Mouse (Mus musculus) olfactory bulb, adult 2 months (tissue): Measurements from ENCODE around the gene Dnajc5.
"Not testable (repeated sequence)": the region's sequence is repeated elsewhere in the genome, so short reads cannot be mapped to it uniquely, and the experiment has no call there.

ENCODE experiments used
- CTCF ChIP-seq: fragments of 200-500 bp; IDR thresholded peaks from 2 replicates; pipeline ENCODE4 v1.5.1; 2012; ENCODE audit warnings: low read depth, mild to moderate bottlenecking, low read length, moderate library complexity; ENCODE audit not compliant: insufficient read depth
- POLR2A ChIP-seq: fragments of 200-500 bp; IDR thresholded peaks from 2 replicates; pipeline ENCODE4 v1.6.1; 2012; ENCODE audit warnings: mild to moderate bottlenecking, low read depth, low read length, moderate library complexity; ENCODE audit not compliant: insufficient read depth

DNA sequence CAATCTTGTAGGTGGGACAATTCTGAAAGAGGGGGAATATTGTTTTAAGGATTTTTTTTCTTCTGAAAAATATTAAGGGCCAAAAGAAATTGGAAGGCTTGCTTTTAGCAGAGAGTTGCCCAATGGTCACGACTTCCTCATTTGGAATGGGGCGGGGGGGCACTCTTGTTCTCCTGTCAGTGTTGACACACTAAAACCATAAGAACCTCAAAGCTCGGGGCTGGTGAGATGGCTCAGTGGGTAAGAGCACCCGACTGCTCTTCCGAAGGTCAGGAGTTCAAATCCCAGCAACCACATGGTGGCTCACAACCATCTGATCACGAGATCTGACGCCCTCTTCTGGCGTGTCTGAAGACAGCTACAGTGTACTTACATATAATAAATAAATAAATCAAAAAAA is 24.4 kb upstream of the Dnajc5 start:
- TF ChIP-seq POLR2A, CTCF: not testable (repeated sequence)
